In genomic region chr2:39373068-39373779, GRCm38 (mm10) we compare ENCODE assay signal across 7 mouse cellular contexts.
DNase-seq lines count a peak whose midpoint lies in the region; ATAC-seq lines count a peak whose summit lies in the region.

No protein-coding gene starts in this region.

- no peak overlapping the region for H3K9ac ChIP-seq in intestine, embryonic 15.5 days
- no peak overlapping the region for H3K9ac ChIP-seq in midbrain, embryonic 11.5 days (ENCODE audit: low read length)

- no peak overlapping the region for H3K4me2 ChIP-seq in intestine, embryonic 15.5 days (replicated peaks)
- H3K4me2 ChIP-seq in midbrain, embryonic 11.5 days = no peak overlapping the region

- 14% methylated on average over 7 of the region's 7 CpGs for WGBS in intestine, embryonic 15.5 days
- 15% methylated on average over 7 of the region's 7 CpGs for WGBS in midbrain, embryonic 11.5 days

- no peak overlapping the region for H3K4me3 ChIP-seq in intestine, embryonic 15.5 days (replicated peaks)
- no peak overlapping the region for H3K4me3 ChIP-seq in midbrain, embryonic 11.5 days (ENCODE audit: low read depth, low read length)

- DNase-seq in adrenal gland, adult 18-20 months (ENCODE audit: low spot score in 2 of 2) = peak; percentile 86 to 88
- peak; percentile 91 for DNase-seq in embryo, embryonic 11 days
- peak; percentile 72 to 89 for DNase-seq in gastrocnemius, postnatal 4 days (ENCODE audit: low spot score in 2 of 2)
- DNase-seq in left cerebral cortex, postnatal 14 days (ENCODE audit: low spot score in 2 of 2) = peak; percentile 96 to 98
- peak; percentile 99 for DNase-seq in midbrain, embryonic 11.5 days (ENCODE audit: low spot score, missing footprints)
- DNase-seq in skeletal muscle tissue, adult 2 months (ENCODE audit: low read depth, low spot score) = peak; percentile 82

- intact Hi-C loops in left cerebral cortex, postnatal 14 days (cut with DNase I) = loop anchor here (1.0 kb wide), 1 partner anchor 105 kb away; no protein-coding TSS in a partner anchor

- no peak overlapping the region for H3K27ac ChIP-seq in intestine, embryonic 15.5 days
- no peak overlapping the region for H3K27ac ChIP-seq in midbrain, embryonic 11.5 days (ENCODE audit: low read depth, low read length)

- peak; percentile 90 for ATAC-seq in intestine, embryonic 15.5 days
- ATAC-seq in midbrain, embryonic 11.5 days (ENCODE audit: low FRiP score) = peak; percentile 96

- H3K4me1 ChIP-seq in intestine, embryonic 15.5 days (replicated peaks) = no peaks in the 10 kb centered on the region
- no peaks in the 10 kb centered on the region for H3K4me1 ChIP-seq in midbrain, embryonic 11.5 days (ENCODE audit: control insufficient read depth, insufficient read depth, low read length)

- H3K27me3 ChIP-seq in intestine, embryonic 15.5 days (replicated peaks) = no peaks in the 10 kb centered on the region
- H3K27me3 ChIP-seq in midbrain, embryonic 11.5 days (ENCODE audit: control insufficient read depth, insufficient read depth, low read length) = no peaks in the 10 kb centered on the region

- no peaks in the 10 kb centered on the region for H3K9me3 ChIP-seq in intestine, embryonic 15.5 days
- H3K9me3 ChIP-seq in midbrain, embryonic 11.5 days (ENCODE audit: control insufficient read depth, low read length) = no peaks in the 10 kb centered on the region

- H3K36me3 ChIP-seq in intestine, embryonic 15.5 days = no peaks in the 10 kb centered on the region
- H3K36me3 ChIP-seq in midbrain, embryonic 11.5 days (ENCODE audit: control insufficient read depth, insufficient read depth, low read length) = no peaks in the 10 kb centered on the region
